Mouse (Mus musculus): Measurements from ENCODE around the gene Serpinb2. TPM values are rescaled to one million over a fixed set of nuclear protein-coding genes. Genes with fewer than 3 reads are reported as not detected.

The Serpinb2 gene
- polyA plus RNA-seq, 1 experiment = 0.17 TPM

DNA sequence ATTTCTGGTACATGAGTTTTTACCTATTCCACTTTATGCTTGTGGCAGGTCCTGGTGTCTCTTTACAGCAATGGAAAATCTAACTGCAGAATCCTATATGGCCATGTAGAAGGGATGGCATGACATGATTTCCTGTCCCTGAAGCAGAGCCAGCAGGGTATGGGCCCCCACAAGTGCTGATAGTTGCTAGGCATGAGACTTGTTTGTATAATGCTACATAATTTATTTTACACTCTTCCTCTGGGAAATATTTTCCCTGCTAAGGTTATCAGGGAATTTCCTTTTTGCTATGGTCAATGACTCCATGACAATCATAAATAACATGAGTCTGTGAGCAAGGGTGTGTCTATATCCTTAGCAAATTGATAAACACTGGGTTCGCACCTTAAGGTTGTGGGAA, 66.3 kb downstream of the Serpinb2 start:
- no peak overlapping the region for H3K27ac ChIP-seq (ENCODE audit: control insufficient read depth, insufficient read depth, low read depth, low read length)
- H3K27me3 ChIP-seq (ENCODE audit: control insufficient read depth, insufficient read depth, low read length) = no peaks in the 10 kb centered on the region
- H3K4me3 ChIP-seq (ENCODE audit: control insufficient read depth, low read depth, low read length) = no peak overlapping the region
- H3K4me1 ChIP-seq (ENCODE audit: control insufficient read depth, insufficient read depth, low read length) = no peaks in the 10 kb centered on the region
- no peaks in the 10 kb centered on the region for H3K36me3 ChIP-seq (ENCODE audit: control insufficient read depth, insufficient read depth, low read length)
- TF ChIP-seq CTCF (IDR thresholded peaks at IDR 0.05; ENCODE audit: control insufficient read depth, insufficient read depth, insufficient replicate concordance, low read depth, low read length) = no peak
- no peak for TF ChIP-seq POLR2A (IDR thresholded peaks at IDR 0.05; ENCODE audit: control insufficient read depth, low read depth, low read length)

DNA sequence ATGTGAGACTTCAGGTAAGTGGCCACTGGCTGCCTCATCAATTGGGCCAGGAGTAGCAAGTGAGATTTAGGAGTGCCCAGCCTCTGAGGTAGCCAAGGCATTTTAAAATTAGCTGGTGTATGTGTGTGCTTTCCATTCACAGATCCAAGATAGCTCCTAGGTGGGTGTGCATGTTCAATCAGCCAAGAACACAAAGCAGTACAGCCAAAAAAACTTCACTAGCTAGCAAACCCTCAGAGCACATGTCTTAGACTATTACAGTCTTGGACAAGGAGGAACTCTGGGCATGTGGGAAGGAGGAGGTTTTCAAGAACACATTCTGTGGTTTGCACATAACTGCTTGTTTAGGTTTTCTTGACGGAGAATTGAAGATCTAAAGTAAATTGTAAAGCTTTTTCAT, 70.0 kb downstream of the Serpinb2 start:
- Histone ChIP-seq H3K27ac (ENCODE audit: control insufficient read depth, insufficient read depth, low read depth, low read length) (no peak overlapping the region), H3K4me3 (ENCODE audit: control insufficient read depth, low read depth, low read length) (no peak overlapping the region), H3K27me3 (ENCODE audit: control insufficient read depth, insufficient read depth, low read length) (no peaks in the 10 kb centered on the region), H3K36me3 (ENCODE audit: control insufficient read depth, insufficient read depth, low read length) (no peaks in the 10 kb centered on the region), H3K4me1 (ENCODE audit: control insufficient read depth, insufficient read depth, low read length) (no peaks in the 10 kb centered on the region)
- TF ChIP-seq POLR2A (IDR thresholded peaks at IDR 0.05; ENCODE audit: control insufficient read depth, low read depth, low read length) = no peak

DNA sequence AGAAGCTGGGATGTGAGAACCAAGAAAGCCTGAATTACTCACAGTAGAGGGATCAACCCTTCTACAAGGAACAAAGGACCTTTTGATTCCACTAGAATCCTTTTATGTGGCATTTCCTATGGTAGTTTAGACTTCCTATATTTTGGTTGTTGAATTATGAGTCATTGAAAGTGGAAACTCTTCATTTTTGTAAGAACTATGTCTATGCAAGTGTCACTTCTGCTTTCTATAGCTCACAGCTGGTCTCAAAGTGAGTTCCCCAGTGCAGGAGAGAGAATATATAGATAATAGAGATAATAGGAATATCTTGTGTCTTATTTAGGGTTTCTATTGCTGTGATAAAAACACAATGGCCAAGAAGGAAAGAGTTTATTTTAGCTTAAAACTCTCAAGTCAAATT, 71.7 kb downstream of the Serpinb2 start:
- TF ChIP-seq POLR2A (IDR thresholded peaks at IDR 0.05; ENCODE audit: control insufficient read depth, low read depth, low read length) (no peak), CTCF (IDR thresholded peaks at IDR 0.05; ENCODE audit: control insufficient read depth, insufficient read depth, insufficient replicate concordance, low read depth, low read length) (no peak)
- Histone ChIP-seq H3K4me3 (ENCODE audit: control insufficient read depth, low read depth, low read length) (no peak overlapping the region), H3K4me1 (ENCODE audit: control insufficient read depth, insufficient read depth, low read length) (no peaks in the 10 kb centered on the region), H3K36me3 (ENCODE audit: control insufficient read depth, insufficient read depth, low read length) (no peaks in the 10 kb centered on the region), H3K27me3 (ENCODE audit: control insufficient read depth, insufficient read depth, low read length) (no peaks in the 10 kb centered on the region), H3K27ac (ENCODE audit: control insufficient read depth, insufficient read depth, low read depth, low read length) (no peak overlapping the region)

DNA sequence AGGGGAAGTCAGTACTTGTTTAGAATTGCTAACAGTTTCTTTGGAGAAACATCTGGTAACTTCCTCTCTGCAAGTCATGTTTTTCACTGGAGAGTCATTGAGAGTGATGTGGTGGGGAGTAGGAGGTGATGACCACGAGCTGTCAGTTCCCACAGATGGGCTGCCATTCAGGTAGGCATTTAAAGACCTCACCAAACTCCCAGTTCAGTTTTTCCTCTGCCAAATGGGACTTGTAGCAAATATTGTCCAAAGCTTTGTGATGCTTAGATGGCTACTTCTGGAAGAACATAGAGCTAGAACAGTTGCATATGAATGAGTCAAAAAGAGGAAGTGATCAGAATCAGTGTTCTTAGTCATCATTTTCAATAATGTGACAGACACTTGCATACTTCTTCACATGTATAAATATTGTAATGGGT, 72.7 kb downstream of the Serpinb2 start:
- no peak overlapping the region for H3K4me3 ChIP-seq (ENCODE audit: control insufficient read depth, low read depth, low read length)
- H3K27me3 ChIP-seq (ENCODE audit: control insufficient read depth, insufficient read depth, low read length) = no peaks in the 10 kb centered on the region
- no peaks in the 10 kb centered on the region for H3K4me1 ChIP-seq (ENCODE audit: control insufficient read depth, insufficient read depth, low read length)
- TF ChIP-seq POLR2A (IDR thresholded peaks at IDR 0.05; ENCODE audit: control insufficient read depth, low read depth, low read length) = no peak
- no peak overlapping the region for H3K27ac ChIP-seq (ENCODE audit: control insufficient read depth, insufficient read depth, low read depth, low read length)
- no peaks in the 10 kb centered on the region for H3K36me3 ChIP-seq (ENCODE audit: control insufficient read depth, insufficient read depth, low read length)

- H3K4me3 ChIP-seq (ENCODE audit: control insufficient read depth, low read depth, low read length) = no peak overlapping the region
- no peaks in the 10 kb centered on the region for H3K4me1 ChIP-seq (ENCODE audit: control insufficient read depth, insufficient read depth, low read length)
- TF ChIP-seq POLR2A (IDR thresholded peaks at IDR 0.05; ENCODE audit: control insufficient read depth, low read depth, low read length) (no peak), CTCF (IDR thresholded peaks at IDR 0.05; ENCODE audit: control insufficient read depth, insufficient read depth, insufficient replicate concordance, low read depth, low read length) (no peak)
- no peak overlapping the region for H3K27ac ChIP-seq (ENCODE audit: control insufficient read depth, insufficient read depth, low read depth, low read length)
- H3K27me3 ChIP-seq (ENCODE audit: control insufficient read depth, insufficient read depth, low read length) = no peaks in the 10 kb centered on the region
- no peaks in the 10 kb centered on the region for H3K36me3 ChIP-seq (ENCODE audit: control insufficient read depth, insufficient read depth, low read length)
These were observed 73.7 kb downstream of the Serpinb2 start for GRCm38 (mm10) chr1:107584932-107585331.

Other genes with a start within 250 kb of the Serpinb2 start
- gene Serpinb3b, start 233.1 kb upstream of the Serpinb2 start, polyA plus RNA-seq (2012; rRNA removed) = not detected in 2 replicates
- not detected in 2 replicates for gene Serpinb3c, start 233.1 kb upstream of the Serpinb2 start, polyA plus RNA-seq (2012; rRNA removed)
- not detected in 2 replicates for gene Serpinb11, start 150.2 kb upstream of the Serpinb2 start, polyA plus RNA-seq (2012; rRNA removed)
- 0.07 and 0.09 TPM in 2 replicates for gene Serpinb7, start 111.8 kb upstream of the Serpinb2 start, polyA plus RNA-seq (2012; rRNA removed)
- 0.07 and 0.32 TPM in 2 replicates for gene Serpinb8, start 78.6 kb downstream of the Serpinb2 start, polyA plus RNA-seq (2012; rRNA removed)